Mouse (Mus musculus): ENCODE measurements at regions not wholly inside any gene's neighbourhood (a gene's known extent, or its start where the extent isn't known, plus 50 kb on each side); places are given as distances from the start of the nearest gene placed in this dataset.

DNA sequence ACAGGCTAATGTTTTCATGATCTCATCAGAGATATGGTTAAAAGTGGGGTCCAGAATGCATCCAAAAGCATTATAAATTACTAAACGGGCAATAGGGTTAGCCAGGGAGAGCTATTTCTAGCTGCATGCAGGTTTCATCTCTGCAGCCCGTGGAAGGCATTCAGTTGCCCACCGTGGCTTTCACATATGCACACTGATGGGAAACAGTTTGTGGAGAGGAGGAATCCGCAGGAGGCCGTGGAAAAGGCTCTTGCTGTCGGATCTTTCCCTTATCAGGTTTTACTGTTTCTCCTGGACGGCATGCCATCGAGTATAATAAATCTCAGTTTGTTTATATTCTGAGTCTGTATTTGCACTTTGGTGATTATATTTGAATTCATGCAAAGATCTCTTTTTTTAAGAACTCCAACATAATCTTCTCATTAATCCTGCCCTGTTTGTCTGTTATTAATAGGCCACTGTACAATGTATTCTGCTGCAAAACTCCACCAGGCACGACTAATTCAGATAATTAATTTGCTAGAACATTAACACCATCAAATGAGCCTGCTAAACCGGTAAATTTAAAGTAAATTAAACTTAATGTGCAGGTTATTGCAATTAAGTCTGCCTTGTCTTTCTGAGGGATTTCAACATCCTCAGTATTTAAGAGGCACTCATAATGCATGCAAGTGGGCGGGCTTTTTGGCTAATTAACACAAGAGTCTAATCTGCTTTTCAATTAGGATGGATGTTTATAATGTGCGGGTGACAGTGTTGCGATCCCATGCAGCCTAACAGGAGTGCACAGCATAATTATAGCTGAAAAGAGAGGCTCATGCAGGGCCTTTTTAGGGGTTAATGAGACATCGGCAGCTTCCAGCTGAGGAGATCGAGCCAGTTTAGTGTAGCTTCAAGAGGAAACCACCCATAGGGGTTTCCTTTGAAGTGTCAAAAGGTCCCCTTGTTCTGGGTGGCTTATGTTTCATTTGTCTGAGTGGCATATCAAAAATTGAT lies 170.2 kb downstream of the Pou4f1 start:
- H3K79me2 ChIP-seq (ENCODE audit: control insufficient read depth, insufficient read depth, low read length), result no peaks in the 10 kb centered on the region
- no peaks in the 10 kb centered on the region for H3K27me3 ChIP-seq (ENCODE audit: control insufficient read depth, insufficient read depth, low read length)
- no peak overlapping the region for H3K9ac ChIP-seq (ENCODE audit: low read depth, low read length)
- H3K4me1 ChIP-seq (ENCODE audit: control insufficient read depth, insufficient read depth, low read length), result no peaks in the 10 kb centered on the region
- TF ChIP-seq POLR2A (IDR thresholded peaks at IDR 0.05; ENCODE audit: extremely low read depth, insufficient read depth, low read length), result no peak
- TF ChIP-seq CTCF (IDR thresholded peaks at IDR 0.05; ENCODE audit: low read depth, low read length), result no peak
- WGBS, result 71% methylated on average over 15 of the region's 15 CpGs
- H3K27ac ChIP-seq (replicated peaks; ENCODE audit: insufficient read depth, low read depth, low read length), result no peak overlapping the region
- DNase-seq (ENCODE audit: extremely low read depth, low read depth, low spot score), result no peak
- H3K4me3 ChIP-seq (ENCODE audit: insufficient read depth, low read depth, low read length), result no peak overlapping the region
- H3K36me3 ChIP-seq (ENCODE audit: control insufficient read depth, insufficient read depth, low read length), result no peaks in the 10 kb centered on the region

DNA sequence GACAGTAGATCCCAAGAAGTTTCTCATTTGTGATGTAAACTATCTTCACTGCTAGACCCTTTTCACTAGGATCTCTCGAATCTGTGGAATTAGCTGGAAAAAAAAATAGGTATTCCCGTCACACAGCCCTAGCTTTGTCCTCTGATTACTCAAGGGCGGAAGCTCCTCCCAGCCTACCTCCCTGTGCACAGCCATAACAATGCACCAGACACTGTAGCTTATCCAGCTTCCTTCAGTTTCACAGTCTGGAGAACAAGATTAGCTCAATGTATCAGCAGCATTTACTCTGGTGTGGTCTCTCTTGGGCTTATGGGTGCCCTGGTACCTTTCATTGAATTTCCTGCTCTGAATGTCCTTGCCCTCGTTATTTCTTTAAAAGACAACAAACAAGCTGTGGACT lies 174.0 kb downstream of the Pou4f1 start:
- no peak overlapping the region for H3K4me3 ChIP-seq (ENCODE audit: insufficient read depth, low read depth, low read length)
- TF ChIP-seq POLR2A (IDR thresholded peaks at IDR 0.05; ENCODE audit: extremely low read depth, insufficient read depth, low read length) (no peak), CTCF (IDR thresholded peaks at IDR 0.05; ENCODE audit: low read depth, low read length) (no peak)
- DNase-seq (ENCODE audit: extremely low read depth, low read depth, low spot score), result no peak
- no peak overlapping the region for H3K27ac ChIP-seq (replicated peaks; ENCODE audit: insufficient read depth, low read depth, low read length)
- WGBS, result 49% methylated on average over 4 of the region's 4 CpGs
- H3K9ac ChIP-seq (ENCODE audit: low read depth, low read length), result no peak overlapping the region
- H3K27me3 ChIP-seq (ENCODE audit: control insufficient read depth, insufficient read depth, low read length), result no peaks in the 10 kb centered on the region
- H3K36me3 ChIP-seq (ENCODE audit: control insufficient read depth, insufficient read depth, low read length), result no peaks in the 10 kb centered on the region
- no peaks in the 10 kb centered on the region for H3K79me2 ChIP-seq (ENCODE audit: control insufficient read depth, insufficient read depth, low read length)
- H3K4me1 ChIP-seq (ENCODE audit: control insufficient read depth, insufficient read depth, low read length), result no peaks in the 10 kb centered on the region

DNA sequence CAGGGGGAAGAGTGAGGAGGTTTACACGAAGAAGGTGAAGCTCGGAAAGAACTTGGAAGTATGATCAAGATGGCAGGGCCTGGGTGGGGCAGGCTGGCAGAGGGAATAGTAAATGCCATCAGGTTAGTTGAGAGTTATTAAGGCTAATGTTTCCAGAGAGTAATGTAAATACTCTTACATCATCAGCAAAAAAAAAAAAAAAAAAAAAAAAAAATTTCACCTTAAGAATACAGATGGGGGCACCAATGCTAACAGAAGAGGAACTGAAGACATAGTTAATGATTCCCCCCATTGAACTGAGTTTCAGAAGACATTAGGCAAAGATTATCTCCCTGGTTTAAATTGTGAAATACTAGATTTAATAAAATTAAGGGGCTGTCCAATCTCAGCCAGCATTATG lies 174.7 kb downstream of the Pou4f1 start:
- DNase-seq (ENCODE audit: extremely low read depth, low read depth, low spot score), result no peak
- 93% methylated on average over 2 of the region's 2 CpGs for WGBS
- Histone ChIP-seq H3K27ac (replicated peaks; ENCODE audit: insufficient read depth, low read depth, low read length) (no peak overlapping the region), H3K4me1 (ENCODE audit: control insufficient read depth, insufficient read depth, low read length) (no peaks in the 10 kb centered on the region), H3K79me2 (ENCODE audit: control insufficient read depth, insufficient read depth, low read length) (no peaks in the 10 kb centered on the region), H3K36me3 (ENCODE audit: control insufficient read depth, insufficient read depth, low read length) (no peaks in the 10 kb centered on the region), H3K9ac (ENCODE audit: low read depth, low read length) (no peak overlapping the region), H3K27me3 (ENCODE audit: control insufficient read depth, insufficient read depth, low read length) (no peaks in the 10 kb centered on the region), H3K4me3 (ENCODE audit: insufficient read depth, low read depth, low read length) (no peak overlapping the region)
- TF ChIP-seq CTCF (IDR thresholded peaks at IDR 0.05; ENCODE audit: low read depth, low read length), result no peak
- no peak for TF ChIP-seq POLR2A (IDR thresholded peaks at IDR 0.05; ENCODE audit: extremely low read depth, insufficient read depth, low read length)

DNA sequence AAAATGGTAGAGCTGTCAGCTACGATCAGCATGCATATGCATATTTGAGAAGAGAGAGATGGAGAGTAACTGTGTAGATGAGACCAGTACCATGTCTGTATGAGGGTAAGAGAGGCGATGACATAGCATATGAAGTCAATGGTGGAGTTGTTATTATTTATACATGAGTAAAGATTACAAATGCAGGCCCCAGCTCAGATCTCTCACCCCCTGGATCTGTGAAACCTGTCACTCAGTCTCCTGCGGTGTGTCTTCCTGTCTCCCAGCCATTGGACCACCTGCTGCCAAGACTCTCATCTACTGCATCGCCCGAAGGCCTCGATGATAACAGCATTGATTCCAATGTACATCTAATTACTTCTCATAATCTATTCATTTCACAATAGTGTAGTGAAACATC lies 187.4 kb downstream of the Pou4f1 start:
- DNase-seq (ENCODE audit: extremely low read depth, low read depth, low spot score), result no peak
- Histone ChIP-seq H3K4me3 (ENCODE audit: insufficient read depth, low read depth, low read length) (no peak overlapping the region), H3K27ac (replicated peaks; ENCODE audit: insufficient read depth, low read depth, low read length) (no peak overlapping the region), H3K27me3 (ENCODE audit: control insufficient read depth, insufficient read depth, low read length) (no peaks in the 10 kb centered on the region), H3K36me3 (ENCODE audit: control insufficient read depth, insufficient read depth, low read length) (no peaks in the 10 kb centered on the region), H3K79me2 (ENCODE audit: control insufficient read depth, insufficient read depth, low read length) (no peaks in the 10 kb centered on the region), H3K4me1 (ENCODE audit: control insufficient read depth, insufficient read depth, low read length) (no peaks in the 10 kb centered on the region), H3K9ac (ENCODE audit: low read depth, low read length) (no peak overlapping the region)
- 84% methylated on average over 6 of the region's 6 CpGs for WGBS
- TF ChIP-seq CTCF (IDR thresholded peaks at IDR 0.05; ENCODE audit: low read depth, low read length) (no peak), POLR2A (IDR thresholded peaks at IDR 0.05; ENCODE audit: extremely low read depth, insufficient read depth, low read length) (no peak)

DNA sequence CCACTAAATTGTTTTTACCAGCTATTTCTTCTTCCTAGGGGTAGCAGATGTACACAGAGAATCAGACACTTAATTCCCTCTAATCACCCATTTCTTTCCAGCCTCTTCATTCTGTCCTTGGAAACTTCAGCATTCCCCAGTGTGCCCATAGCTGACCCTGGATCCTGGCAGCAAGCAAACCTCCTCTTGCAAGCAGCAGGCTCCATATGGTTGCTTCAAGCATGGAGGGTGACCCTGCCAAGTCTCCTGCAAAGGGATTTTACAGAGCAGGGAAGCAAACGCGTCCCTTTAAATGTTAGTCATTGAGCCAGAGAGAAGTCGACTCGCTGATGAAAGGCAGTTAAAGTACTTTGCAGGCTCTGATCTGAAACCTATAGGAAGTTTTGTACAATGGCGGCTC lies 187.9 kb downstream of the Pou4f1 start:
- no peak for DNase-seq (ENCODE audit: extremely low read depth, low read depth, low spot score)
- Histone ChIP-seq H3K27me3 (ENCODE audit: control insufficient read depth, insufficient read depth, low read length) (no peaks in the 10 kb centered on the region), H3K79me2 (ENCODE audit: control insufficient read depth, insufficient read depth, low read length) (no peaks in the 10 kb centered on the region), H3K36me3 (ENCODE audit: control insufficient read depth, insufficient read depth, low read length) (no peaks in the 10 kb centered on the region), H3K9ac (ENCODE audit: low read depth, low read length) (no peak overlapping the region), H3K4me3 (ENCODE audit: insufficient read depth, low read depth, low read length) (no peak overlapping the region), H3K27ac (replicated peaks; ENCODE audit: insufficient read depth, low read depth, low read length) (no peak overlapping the region), H3K4me1 (ENCODE audit: control insufficient read depth, insufficient read depth, low read length) (no peaks in the 10 kb centered on the region)
- TF ChIP-seq CTCF (IDR thresholded peaks at IDR 0.05; ENCODE audit: low read depth, low read length), result no peak
- no peak for TF ChIP-seq POLR2A (IDR thresholded peaks at IDR 0.05; ENCODE audit: extremely low read depth, insufficient read depth, low read length)
- 80% methylated on average over 5 of the region's 5 CpGs for WGBS

DNA sequence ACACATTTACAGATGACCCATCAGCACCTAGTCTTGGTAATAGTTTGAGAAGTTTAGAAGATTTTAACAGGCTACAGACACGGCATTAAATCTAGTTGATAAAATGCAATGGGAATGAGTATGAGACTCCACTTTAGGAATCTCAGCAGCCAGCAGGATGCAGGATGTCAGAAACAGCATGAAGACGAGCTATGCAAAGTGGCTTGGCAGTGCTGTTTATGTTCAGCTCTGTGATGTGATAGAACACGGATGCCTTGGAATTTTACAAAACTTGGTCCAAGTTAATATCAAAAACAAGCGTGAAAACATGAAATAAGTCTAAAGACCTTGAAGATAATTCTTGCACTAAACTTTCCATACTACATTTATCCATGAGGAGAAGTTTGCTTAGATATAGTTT lies 193.0 kb downstream of the Pou4f1 start:
- no peak overlapping the region for H3K27ac ChIP-seq (replicated peaks; ENCODE audit: insufficient read depth, low read depth, low read length)
- H3K4me3 ChIP-seq (ENCODE audit: insufficient read depth, low read depth, low read length), result no peak overlapping the region
- no peaks in the 10 kb centered on the region for H3K79me2 ChIP-seq (ENCODE audit: control insufficient read depth, insufficient read depth, low read length)
- H3K36me3 ChIP-seq (ENCODE audit: control insufficient read depth, insufficient read depth, low read length), result no peaks in the 10 kb centered on the region
- H3K9ac ChIP-seq (ENCODE audit: low read depth, low read length), result no peak overlapping the region
- H3K27me3 ChIP-seq (ENCODE audit: control insufficient read depth, insufficient read depth, low read length), result no peaks in the 10 kb centered on the region
- 68% methylated on average over 4 of the region's 4 CpGs for WGBS
- no peaks in the 10 kb centered on the region for H3K4me1 ChIP-seq (ENCODE audit: control insufficient read depth, insufficient read depth, low read length)
- TF ChIP-seq POLR2A (IDR thresholded peaks at IDR 0.05; ENCODE audit: extremely low read depth, insufficient read depth, low read length) (no peak), CTCF (IDR thresholded peaks at IDR 0.05; ENCODE audit: low read depth, low read length) (no peak)
- DNase-seq (ENCODE audit: extremely low read depth, low read depth, low spot score), result no peak

Data from liver, adult 2 months (tissue).